Mouse (Mus musculus): Measurements from ENCODE around the gene Gm9922. TPM values are rescaled to one million over a fixed set of nuclear protein-coding genes. Genes with fewer than 3 reads are reported as not detected.

Gm9922 gene
- polyA plus RNA-seq, 1 experiment from 2014 or later = 0.41 TPM

- no peaks in the 10 kb centered on the region for H3K4me1 ChIP-seq (ENCODE audit: control insufficient read depth, insufficient read depth, low read depth, low read length)
- no peaks in the 10 kb centered on the region for H3K27me3 ChIP-seq (replicated peaks; ENCODE audit: control insufficient read depth, insufficient read depth, low read length)
- no peaks in the 10 kb centered on the region for H3K9me3 ChIP-seq (ENCODE audit: control insufficient read depth, low read length)
- ATAC-seq = no peak
- no peak overlapping the region for H3K27ac ChIP-seq (ENCODE audit: low read depth, low read length)
- WGBS = 89% methylated on average over 5 of the region's 5 CpGs
- no peaks in the 10 kb centered on the region for H3K36me3 ChIP-seq (ENCODE audit: control insufficient read depth, insufficient read depth, low read length)
- no peak overlapping the region for H3K4me2 ChIP-seq (ENCODE audit: low read length)
- H3K4me3 ChIP-seq (ENCODE audit: low read length) = no peak overlapping the region
- H3K9ac ChIP-seq (ENCODE audit: low read depth, low read length) = no peak overlapping the region
Observed at GRCm38 (mm10) chr14:101707088-101707487, 22.5 kb downstream of the Gm9922 start.

- Histone ChIP-seq H3K4me3 (ENCODE audit: low read length) (no peak overlapping the region), H3K4me2 (ENCODE audit: low read length) (no peak overlapping the region), H3K9ac (ENCODE audit: low read depth, low read length) (no peak overlapping the region), H3K4me1 (ENCODE audit: control insufficient read depth, insufficient read depth, low read depth, low read length) (no peaks in the 10 kb centered on the region), H3K27me3 (replicated peaks; ENCODE audit: control insufficient read depth, insufficient read depth, low read length) (no peaks in the 10 kb centered on the region), H3K9me3 (ENCODE audit: control insufficient read depth, low read length) (no peaks in the 10 kb centered on the region), H3K36me3 (ENCODE audit: control insufficient read depth, insufficient read depth, low read length) (no peaks in the 10 kb centered on the region), H3K27ac (ENCODE audit: low read depth, low read length) (no peak overlapping the region)
- WGBS = 85% methylated on average over 4 of the region's 4 CpGs
- ATAC-seq = no peak
Observed at GRCm38 (mm10) chr14:101704479-101704878, 25.1 kb downstream of the Gm9922 start.

- no peaks in the 10 kb centered on the region for H3K9me3 ChIP-seq (ENCODE audit: control insufficient read depth, low read length)
- no peaks in the 10 kb centered on the region for H3K27me3 ChIP-seq (replicated peaks; ENCODE audit: control insufficient read depth, insufficient read depth, low read length)
- no peak for ATAC-seq
- H3K4me3 ChIP-seq (ENCODE audit: low read length) = no peak overlapping the region
- WGBS = 72% methylated on average over 2 of the region's 2 CpGs
- H3K36me3 ChIP-seq (ENCODE audit: control insufficient read depth, insufficient read depth, low read length) = peaks cover 11% of the 10 kb centered on the region
- H3K4me2 ChIP-seq (ENCODE audit: low read length) = no peak overlapping the region
- H3K4me1 ChIP-seq (ENCODE audit: control insufficient read depth, insufficient read depth, low read depth, low read length) = no peaks in the 10 kb centered on the region
- H3K27ac ChIP-seq (ENCODE audit: low read depth, low read length) = no peak overlapping the region
- no peak overlapping the region for H3K9ac ChIP-seq (ENCODE audit: low read depth, low read length)
Observed at GRCm38 (mm10) chr14:101688406-101688805, 41.2 kb downstream of the Gm9922 start.

- no peak overlapping the region for H3K4me2 ChIP-seq (ENCODE audit: low read length)
- H3K4me3 ChIP-seq (ENCODE audit: low read length) = no peak overlapping the region
- 92% methylated on average over 6 of the region's 6 CpGs for WGBS
- H3K9me3 ChIP-seq (ENCODE audit: control insufficient read depth, low read length) = no peaks in the 10 kb centered on the region
- no peak overlapping the region for H3K9ac ChIP-seq (ENCODE audit: low read depth, low read length)
- no peak overlapping the region for H3K27ac ChIP-seq (ENCODE audit: low read depth, low read length)
- no peak for ATAC-seq
- H3K36me3 ChIP-seq (ENCODE audit: control insufficient read depth, insufficient read depth, low read length) = peaks cover 6% of the 10 kb centered on the region
- H3K4me1 ChIP-seq (ENCODE audit: control insufficient read depth, insufficient read depth, low read depth, low read length) = no peaks in the 10 kb centered on the region
- no peaks in the 10 kb centered on the region for H3K27me3 ChIP-seq (replicated peaks; ENCODE audit: control insufficient read depth, insufficient read depth, low read length)
Observed at GRCm38 (mm10) chr14:101687696-101688095, 41.9 kb downstream of the Gm9922 start.

Other genes with a start within 250 kb of the Gm9922 start
- 9.3 and 10.8 TPM in 2 replicates for gene Tbc1d4, start 120.6 kb downstream of the Gm9922 start, polyA plus RNA-seq (2015; fragmentation: Nextera tagmentation; extraction: Ambion mirVana)
- 77.9 and 95.2 TPM in 2 replicates for gene Commd6, start 89.1 kb downstream of the Gm9922 start, polyA plus RNA-seq (2015; fragmentation: Nextera tagmentation; extraction: Ambion mirVana)
- gene Uchl3, start 75.8 kb downstream of the Gm9922 start, polyA plus RNA-seq (2015; fragmentation: Nextera tagmentation; extraction: Ambion mirVana) = 243 and 258 TPM in 2 replicates
- gene Lmo7, start 143 bp upstream of the Gm9922 start, polyA plus RNA-seq (2015; fragmentation: Nextera tagmentation; extraction: Ambion mirVana) = 2.3 and 2.5 TPM in 2 replicates